Mouse (Mus musculus) hindbrain, postnatal 0 days (tissue): ENCODE measurements around the gene Nme9. TPM values are rescaled to one million over a fixed set of nuclear protein-coding genes. Genes with fewer than 3 reads are reported as not detected.

Source experiments
- ATAC-seq: fragments of 200-750 bp; cut with Nextera tagmentation; 2 replicates; pipeline ENCODE4 v1.8.0; 2017; ENCODE audit warnings: mild to moderate bottlenecking, moderate TSS enrichment, moderate library complexity
- DNase-seq: peaks from one replicate; pipeline ENCODE4 v3.0.0-alpha.2; 2015; ENCODE audit warnings: low spot score
- H3K27ac ChIP-seq: fragments of 300-500 bp; sonication (generic); 2 replicates; pipeline ENCODE4 v1.5.1; 2014; ENCODE audit warnings: mild to moderate bottlenecking
- H3K27me3 ChIP-seq: fragments of 300-500 bp; sonication (generic); 2 replicates; pipeline ENCODE4 v1.6.1; 2014; ENCODE audit warnings: low read length, mixed read lengths; ENCODE audit not compliant: insufficient read depth
- H3K36me3 ChIP-seq: fragments of 300-500 bp; sonication (generic); 2 replicates; pipeline ENCODE4 v1.6.1; 2014; ENCODE audit warnings: low read length, mixed read lengths; ENCODE audit not compliant: insufficient read depth
- H3K4me1 ChIP-seq: fragments of 300-500 bp; sonication (generic); 2 replicates; pipeline ENCODE4 v1.6.1; 2014; ENCODE audit warnings: antibody characterized with exemption, low read length, mixed read lengths; ENCODE audit not compliant: insufficient read depth
- H3K4me2 ChIP-seq: fragments of 300-500 bp; sonication (generic); 2 replicates; pipeline ENCODE4 v1.6.1; 2014; ENCODE audit warnings: low read depth, mild to moderate bottlenecking, low read length, moderate library complexity, mixed read lengths
- H3K4me3 ChIP-seq: fragments of 300-500 bp; sonication (generic); 2 replicates; pipeline ENCODE4 v1.5.1; 2014; ENCODE audit warnings: low read length
- H3K9ac ChIP-seq: fragments of 300-500 bp; sonication (generic); replicated peaks from 2 replicates; pipeline ENCODE4 v1.6.1; 2014; ENCODE audit warnings: mild to moderate bottlenecking, low read length, moderate library complexity, mixed read lengths
- H3K9me3 ChIP-seq: fragments of 300-500 bp; sonication (generic); 2 replicates; pipeline ENCODE4 v1.6.1; 2016; ENCODE audit warnings: low read length, mixed read lengths
- CTCF ChIP-seq: IDR thresholded peaks from 2 replicates; pipeline ENCODE4 v1.5.1; 2016; ENCODE audit warnings: antibody characterized with exemption, control low read depth, low read depth
- WGBS: fragments of 180-500 bp; shearing (Covaris S2); extraction: QIAGEN DNeasy Blood & Tissue Kit; methylation state at CpG from one replicate; pipeline ENCODE4 v1.1.7; 2014; 5-methylcytosine and 5-hydroxymethylcytosine counted together
- polyA plus RNA-seq: library from polyadenylated mRNA; unstranded; fragments of >200 nt; fragmentation: Nextera tagmentation; extraction: Ambion mirVana; gene quantifications from 2 replicates; pipeline ENCODE4 v1.2.1, GENCODE M21; 2015
- total RNA-seq: library from RNA; depleted of rRNA; stranded (reverse); fragments of >200 nt; gene quantifications from 2 replicates; pipeline ENCODE4 v1.2.3, GENCODE M21; 2014; rRNA removed

Nme9 gene
- total RNA-seq (1.0 TPM in 1 of 2 replicates, not detected in the other), polyA plus RNA-seq (0.64 and 0.82 TPM in 2 replicates)

DNA sequence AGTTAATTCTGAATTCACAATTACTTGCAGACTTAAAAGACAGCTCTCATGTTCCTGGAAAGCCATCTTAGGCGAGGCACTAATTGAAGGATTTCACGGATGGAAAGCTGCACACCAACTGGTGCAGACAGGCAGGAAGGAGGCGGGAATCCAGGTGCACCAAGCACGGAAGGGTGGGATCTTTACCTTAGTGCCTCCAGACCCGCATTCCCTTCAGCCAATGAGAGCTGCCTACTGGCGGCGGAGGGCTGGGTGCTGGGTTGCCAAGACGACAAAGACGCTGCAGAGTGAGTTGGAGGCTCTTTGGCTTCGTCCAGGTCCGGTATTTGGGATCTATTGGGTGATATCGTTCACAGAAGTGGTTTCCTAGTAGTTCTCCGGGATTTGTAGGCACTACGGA lies at the start of gene Nme9:
TSS of gene Nme9 (plus strand) at position 315 of the 400 bp plus-strand sequence.
- no peaks in the 10 kb centered on the region for H3K4me1 ChIP-seq
- peak; percentile 60 for ATAC-seq
- no peaks in the 10 kb centered on the region for H3K36me3 ChIP-seq
- H3K27ac ChIP-seq: no peak within 1 kb of the TSS
- H3K4me2 ChIP-seq: peak within 1 kb of the TSS; percentile 41
- WGBS: 11% methylated on average over 14 of the region's 14 CpGs
- TF ChIP-seq CTCF: no peak
- H3K4me3 ChIP-seq: no peak within 1 kb of the TSS
- DNase-seq: peak; percentile 40
- H3K27me3 ChIP-seq: no peaks in the 10 kb centered on the region
- no peaks in the 10 kb centered on the region for H3K9me3 ChIP-seq
- H3K9ac ChIP-seq: no peak within 1 kb of the TSS

DNA sequence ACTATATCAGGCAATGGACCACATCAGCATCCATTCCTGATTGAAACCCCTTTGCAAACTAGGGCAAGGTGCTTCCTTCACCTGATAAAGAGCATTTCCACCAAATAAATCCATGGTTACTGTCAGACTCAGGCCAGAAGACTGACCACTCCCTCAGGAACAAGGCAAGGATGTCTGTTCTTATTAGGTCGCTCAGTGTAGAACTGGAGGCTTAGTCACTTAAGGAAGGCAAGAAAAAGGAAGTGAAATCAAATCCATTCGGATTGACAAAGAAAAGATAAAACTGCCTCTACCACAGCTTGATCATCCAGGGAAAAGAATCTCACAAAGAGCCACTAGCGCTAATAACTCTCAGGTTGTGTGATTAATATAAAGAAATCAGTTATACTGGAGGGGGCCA lies 42.0 kb upstream of the Nme9 start:
- Histone ChIP-seq H3K36me3 (no peaks in the 10 kb centered on the region), H3K4me1 (no peaks in the 10 kb centered on the region), H3K4me3 (no peak overlapping the region), H3K9ac (no peak overlapping the region), H3K27me3 (no peaks in the 10 kb centered on the region), H3K27ac (no peak overlapping the region), H3K4me2 (no peak overlapping the region), H3K9me3 (no peaks in the 10 kb centered on the region)
- TF ChIP-seq CTCF: no peak
- ATAC-seq (no peak), DNase-seq (no peak)
- WGBS: 83% methylated on average over 3 of the region's 3 CpGs

DNA sequence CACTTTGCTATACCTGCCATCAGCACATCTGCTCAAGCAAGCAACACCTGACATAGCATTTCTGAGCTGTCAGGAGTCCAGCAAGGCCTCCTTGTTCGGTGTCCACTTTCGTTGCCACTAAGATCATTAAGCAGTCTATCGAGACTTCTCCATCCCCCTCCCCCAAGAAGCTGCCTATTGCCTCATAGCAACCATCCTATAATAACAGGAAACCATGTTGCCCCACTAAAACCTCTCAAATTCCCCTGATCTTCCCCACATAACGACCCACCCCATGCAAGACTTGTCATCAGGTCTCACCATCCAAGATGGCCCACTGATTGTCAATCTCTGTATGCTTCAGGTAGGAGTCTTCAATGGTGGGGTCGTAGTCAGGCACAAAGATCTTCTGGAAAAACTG lies 40.2 kb upstream of the Nme9 start:
- WGBS: 92% methylated on average over 5 of the region's 5 CpGs
- TF ChIP-seq CTCF: no peak
- Histone ChIP-seq H3K4me2 (no peak overlapping the region), H3K27ac (no peak overlapping the region), H3K9me3 (no peaks in the 10 kb centered on the region), H3K4me3 (no peak overlapping the region), H3K36me3 (no peaks in the 10 kb centered on the region), H3K27me3 (no peaks in the 10 kb centered on the region), H3K4me1 (peaks cover 3% of the 10 kb centered on the region; the same call in 1 of the 2 replicates), H3K9ac (no peak overlapping the region)
- DNase-seq: no peak
- ATAC-seq: no peak

DNA sequence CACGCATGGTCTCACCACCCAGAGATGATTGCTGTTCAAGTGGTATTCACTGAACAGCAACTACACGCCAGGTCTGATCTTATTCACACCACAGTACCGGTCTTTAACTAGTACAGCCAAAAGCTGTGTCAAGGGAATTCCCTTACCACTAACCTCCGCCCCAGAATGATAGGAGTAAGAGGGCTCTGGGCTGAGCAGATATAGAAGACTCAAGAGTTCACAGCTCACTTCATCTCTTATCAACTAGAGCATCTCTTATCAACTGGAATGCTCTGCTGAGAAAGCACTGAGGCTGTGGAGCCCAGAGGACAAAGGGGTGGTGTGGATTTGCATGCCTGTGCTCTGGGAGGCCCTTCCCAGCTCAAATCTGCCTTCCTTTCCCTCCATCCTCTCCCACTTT lies 39.5 kb upstream of the Nme9 start:
- peaks cover 8% of the 10 kb centered on the region for H3K4me1 ChIP-seq
- ATAC-seq (no peak), DNase-seq (no peak)
- H3K36me3 ChIP-seq: no peaks in the 10 kb centered on the region
- no peak for TF ChIP-seq CTCF
- H3K9ac ChIP-seq: no peak overlapping the region
- no peaks in the 10 kb centered on the region for H3K27me3 ChIP-seq
- no peak overlapping the region for H3K4me2 ChIP-seq
- no peak overlapping the region for H3K4me3 ChIP-seq
- no peak overlapping the region; the same call in 1 of the 2 replicates for H3K27ac ChIP-seq
- WGBS: 91% methylated on average over 4 of the region's 4 CpGs
- no peaks in the 10 kb centered on the region for H3K9me3 ChIP-seq

DNA sequence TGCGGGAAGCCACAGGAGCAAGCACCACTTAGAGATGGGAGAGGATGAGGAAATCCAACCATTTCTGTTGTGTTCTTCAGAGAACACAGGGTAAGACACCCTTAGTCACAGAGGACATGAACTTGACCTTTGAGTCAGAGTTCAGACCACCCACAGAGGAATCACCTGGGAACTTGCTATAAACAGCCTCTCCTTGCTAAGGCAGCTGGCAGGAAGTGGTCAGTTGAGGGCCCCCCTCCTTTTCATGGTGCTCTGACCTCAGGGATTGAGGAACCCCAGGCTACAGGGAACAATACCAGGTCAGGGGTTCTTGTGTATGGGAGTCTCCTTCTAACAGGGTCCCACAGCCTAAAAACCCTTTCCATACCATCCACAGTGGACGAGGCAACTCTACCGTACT lies 34.5 kb upstream of the Nme9 start:
- H3K4me2 ChIP-seq: no peak overlapping the region
- no peaks in the 10 kb centered on the region for H3K9me3 ChIP-seq
- DNase-seq (no peak), ATAC-seq (no peak)
- WGBS: 73% methylated on average over 3 of the region's 3 CpGs
- TF ChIP-seq CTCF: no peak
- peak overlapping the region; percentile 74 for H3K27ac ChIP-seq
- peaks cover 28% of the 10 kb centered on the region for H3K4me1 ChIP-seq
- H3K36me3 ChIP-seq: no peaks in the 10 kb centered on the region
- H3K4me3 ChIP-seq: no peak overlapping the region
- H3K9ac ChIP-seq: no peak overlapping the region
- no peaks in the 10 kb centered on the region for H3K27me3 ChIP-seq

DNA sequence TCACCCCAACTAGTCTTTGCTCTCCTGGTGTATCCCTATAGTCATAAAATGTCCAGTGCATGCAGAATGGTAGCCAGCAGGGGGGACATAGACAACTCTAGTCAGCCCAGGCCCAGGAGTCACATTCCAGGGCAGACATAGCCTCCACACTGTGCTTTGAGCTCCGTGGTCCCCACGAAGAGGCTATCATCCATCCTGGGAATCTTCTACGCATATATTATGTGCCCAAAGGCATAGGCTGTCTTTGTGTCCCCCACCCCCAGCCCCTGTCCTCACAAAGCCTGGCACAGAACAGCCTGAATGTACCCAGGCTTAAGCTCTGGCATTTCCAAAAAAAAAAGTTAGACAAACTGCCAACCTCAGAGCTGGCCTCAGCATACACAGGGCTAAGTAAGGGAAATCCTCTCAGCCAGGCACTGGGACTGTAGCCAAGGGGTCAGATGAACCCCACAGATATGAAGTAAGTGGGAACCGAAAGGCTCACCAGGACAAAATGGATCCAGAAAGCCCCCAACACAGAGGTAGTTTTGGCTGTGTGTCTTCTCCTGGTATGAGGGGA lies 33.9 kb upstream of the Nme9 start:
- peak; percentile 78 for ATAC-seq
- peaks cover 28% of the 10 kb centered on the region for H3K4me1 ChIP-seq
- WGBS: 34% methylated on average over 4 of the region's 4 CpGs

DNA sequence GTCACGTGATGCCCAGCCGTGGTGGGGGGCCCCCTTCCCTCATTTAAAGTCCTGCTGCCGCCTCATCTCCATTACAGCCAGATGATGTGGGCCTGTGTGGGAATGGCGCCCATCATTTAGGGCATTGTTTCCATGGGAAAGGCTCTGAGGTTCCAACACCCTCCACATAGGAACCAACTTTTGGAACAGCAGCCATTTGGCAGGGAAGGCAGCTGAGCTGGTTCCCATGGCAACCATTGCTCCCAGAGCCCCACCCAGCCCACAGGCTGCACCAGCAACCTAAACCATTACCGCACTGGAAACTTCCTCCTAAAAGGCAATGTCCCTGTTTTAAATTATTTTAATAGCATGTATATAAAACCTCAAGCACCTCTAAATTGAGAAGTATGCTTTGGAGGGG lies 32.9 kb upstream of the Nme9 start:
- H3K27me3 ChIP-seq: no peaks in the 10 kb centered on the region
- peak overlapping the region; percentile 74 for H3K27ac ChIP-seq
- no peak for TF ChIP-seq CTCF
- no peak overlapping the region for H3K4me3 ChIP-seq
- no peaks in the 10 kb centered on the region for H3K36me3 ChIP-seq
- peak; percentile 80 for ATAC-seq
- H3K4me2 ChIP-seq: peak overlapping the region; percentile 16; the same call in 1 of the 2 replicates
- peaks cover 28% of the 10 kb centered on the region for H3K4me1 ChIP-seq
- WGBS: 36% methylated on average over 5 of the region's 5 CpGs
- no peak overlapping the region for H3K9ac ChIP-seq
- no peaks in the 10 kb centered on the region for H3K9me3 ChIP-seq
- DNase-seq: peak; percentile 88

More for the DNA sequence above, 33.9 kb upstream of the Nme9 start:
- Histone ChIP-seq H3K4me3 (no peak overlapping the region), H3K27me3 (no peaks in the 10 kb centered on the region), H3K9me3 (no peaks in the 10 kb centered on the region), H3K4me2 (no peak overlapping the region), H3K9ac (0 out of 2 replicates have a peak overlapping the region, but pooled peaks have one; percentile 13), H3K36me3 (no peaks in the 10 kb centered on the region), H3K27ac (peak overlapping the region; percentile 74)
- DNase-seq: peak; percentile 63
- no peak for TF ChIP-seq CTCF
